Mouse (Mus musculus): Measurements from ENCODE around the gene Rnf150. TPM values are rescaled to one million over a fixed set of nuclear protein-coding genes. Genes with fewer than 3 reads are reported as not detected.

Gene Rnf150
- polyA plus RNA-seq, 1 experiment, result 2.0 TPM

DNA sequence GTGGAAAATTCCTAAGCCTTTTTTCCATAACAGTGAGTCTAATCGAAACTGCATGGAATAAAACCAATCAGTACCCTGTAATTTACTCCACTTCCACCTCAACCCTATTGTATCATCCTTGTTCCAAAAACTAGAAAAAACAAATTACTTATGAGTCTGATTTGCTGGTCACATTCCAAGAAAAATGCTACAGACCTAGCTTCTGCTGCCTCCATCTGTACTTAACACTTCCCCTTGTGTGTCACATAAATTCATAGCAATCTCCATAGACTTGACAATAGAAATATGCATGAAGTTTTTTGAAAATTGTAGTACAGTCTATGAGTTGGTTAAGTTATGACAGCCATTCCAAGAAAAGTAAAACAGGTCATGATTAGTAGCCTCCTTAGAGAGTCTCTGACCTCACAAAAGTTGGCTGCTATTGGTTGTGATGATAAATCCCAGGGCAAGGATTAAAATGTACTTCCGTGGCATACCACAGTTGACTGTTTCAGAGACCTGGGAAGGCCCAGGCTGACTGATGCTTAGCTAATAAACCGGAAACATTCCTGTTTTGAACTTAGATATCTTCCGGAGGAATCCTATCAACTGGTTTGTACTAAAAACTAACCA, 118.2 kb downstream of the Rnf150 start:
- Histone ChIP-seq H3K79me2 (ENCODE audit: control insufficient read depth, insufficient read depth) (no peaks in the 10 kb centered on the region), H3K27me3 (ENCODE audit: control insufficient read depth, insufficient read depth, insufficient read length) (no peaks in the 10 kb centered on the region), H3K4me3 (no peak overlapping the region), H3ac (ENCODE audit: control insufficient read depth, insufficient read length) (no peak overlapping the region), H3K4me2 (ENCODE audit: low read depth) (peak overlapping the region; percentile 33), H3K36me3 (ENCODE audit: control insufficient read depth, insufficient read depth) (no peaks in the 10 kb centered on the region)
- no peak for TF ChIP-seq TCF12 (IDR thresholded peaks at IDR 0.05; ENCODE audit: insufficient read depth, poor library complexity, severe bottlenecking)

GRCm38 (mm10) chr8:82982873-82983272, 119.7 kb downstream of the Rnf150 start:
- Histone ChIP-seq H3K79me2 (ENCODE audit: control insufficient read depth, insufficient read depth) (no peaks in the 10 kb centered on the region), H3K4me2 (ENCODE audit: low read depth) (peak overlapping the region; percentile 47), H3K36me3 (ENCODE audit: control insufficient read depth, insufficient read depth) (no peaks in the 10 kb centered on the region), H3K4me3 (no peak overlapping the region), H3ac (ENCODE audit: control insufficient read depth, insufficient read length) (no peak overlapping the region), H3K27me3 (ENCODE audit: control insufficient read depth, insufficient read depth, insufficient read length) (no peaks in the 10 kb centered on the region)
- TF ChIP-seq POLR2AphosphoS2 (IDR thresholded peaks at IDR 0.05; ENCODE audit: insufficient read length, low read depth), result no peak
- no peak for TF ChIP-seq E2F4 (IDR thresholded peaks at IDR 0.05; ENCODE audit: insufficient read depth)
- no peak for TF ChIP-seq MAX (IDR thresholded peaks at IDR 0.05; ENCODE audit: low read depth)
- TF ChIP-seq POLR2A (IDR thresholded peaks at IDR 0.05; ENCODE audit: insufficient read length, low read depth), result no peak
- TF ChIP-seq USF1 (IDR thresholded peaks at IDR 0.05; ENCODE audit: low read depth), result no peak
- TF ChIP-seq SRF (IDR thresholded peaks at IDR 0.05; ENCODE audit: control insufficient read depth, insufficient read length, low read depth), result no peak
- TF ChIP-seq MYOG (IDR thresholded peaks at IDR 0.05; ENCODE audit: control insufficient read depth in 1 of 3, insufficient read depth in 1 of 3, insufficient read length in 2 of 3, low read depth in 2 of 3), result no peak
- TF ChIP-seq CEBPB (IDR thresholded peaks at IDR 0.05; ENCODE audit: insufficient read depth, poor library complexity, severe bottlenecking), result no peak

DNA sequence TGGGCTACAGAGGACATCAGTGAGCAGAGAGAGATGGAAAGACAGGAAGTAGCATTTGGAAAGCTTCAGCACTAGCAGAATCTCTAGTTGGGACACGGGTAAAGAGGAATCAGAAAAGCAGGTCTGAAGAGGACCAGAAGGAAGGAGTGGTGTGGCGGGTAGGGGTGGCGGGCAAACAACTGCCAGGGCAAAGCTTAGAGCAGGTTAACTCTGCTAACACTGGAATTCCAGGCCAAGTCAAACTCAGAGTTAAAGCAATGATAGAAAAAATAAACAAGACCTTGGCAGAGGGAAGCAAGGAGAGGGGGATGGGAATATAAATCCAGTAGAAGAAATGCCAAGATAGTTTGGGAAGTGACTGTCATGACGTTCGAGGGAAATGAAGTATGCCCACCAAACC, 120.1 kb downstream of the Rnf150 start:
- TF ChIP-seq TCF12 (IDR thresholded peaks at IDR 0.05; ENCODE audit: insufficient read depth, poor library complexity, severe bottlenecking) (no peak), POLR2A (IDR thresholded peaks at IDR 0.05; ENCODE audit: insufficient read length, low read depth) (no peak), USF1 (IDR thresholded peaks at IDR 0.05; ENCODE audit: low read depth) (no peak), REST (IDR thresholded peaks at IDR 0.05; ENCODE audit: insufficient read depth, insufficient read length) (no peak), MYOG (IDR thresholded peaks at IDR 0.05; ENCODE audit: control insufficient read depth in 1 of 3, insufficient read depth in 1 of 3, insufficient read length in 2 of 3, low read depth in 2 of 3) (no peak), CEBPB (IDR thresholded peaks at IDR 0.05; ENCODE audit: insufficient read depth, poor library complexity, severe bottlenecking) (no peak), SRF (IDR thresholded peaks at IDR 0.05; ENCODE audit: control insufficient read depth, insufficient read length, low read depth) (no peak), TCF3 (IDR thresholded peaks at IDR 0.05; ENCODE audit: insufficient read length, low read depth) (no peak), POLR2AphosphoS2 (IDR thresholded peaks at IDR 0.05; ENCODE audit: insufficient read length, low read depth) (no peak)
- Histone ChIP-seq H3K79me2 (ENCODE audit: control insufficient read depth, insufficient read depth) (no peaks in the 10 kb centered on the region), H3K27me3 (ENCODE audit: control insufficient read depth, insufficient read depth, insufficient read length) (no peaks in the 10 kb centered on the region), H3K36me3 (ENCODE audit: control insufficient read depth, insufficient read depth) (no peaks in the 10 kb centered on the region), H3K4me3 (no peak overlapping the region), H3K4me2 (ENCODE audit: low read depth) (peak overlapping the region; percentile 47), H3ac (ENCODE audit: control insufficient read depth, insufficient read length) (no peak overlapping the region)

- H3K4me3 ChIP-seq, result no peak overlapping the region
- no peak overlapping the region for H3K4me2 ChIP-seq (ENCODE audit: low read depth)
- no peaks in the 10 kb centered on the region for H3K36me3 ChIP-seq (ENCODE audit: control insufficient read depth, insufficient read depth)
- no peaks in the 10 kb centered on the region for H3K79me2 ChIP-seq (ENCODE audit: control insufficient read depth, insufficient read depth)
- H3K27me3 ChIP-seq (ENCODE audit: control insufficient read depth, insufficient read depth, insufficient read length), result no peaks in the 10 kb centered on the region
- TF ChIP-seq TCF12 (IDR thresholded peaks at IDR 0.05; ENCODE audit: insufficient read depth, poor library complexity, severe bottlenecking) (no peak), TCF3 (IDR thresholded peaks at IDR 0.05; ENCODE audit: insufficient read length, low read depth) (no peak), MYOD1 (IDR thresholded peaks at IDR 0.05; ENCODE audit: control insufficient read depth in 1 of 3, insufficient read length in 2 of 3, low read depth in 2 of 3) (no peak), E2F4 (IDR thresholded peaks at IDR 0.05; ENCODE audit: insufficient read depth) (no peak), REST (IDR thresholded peaks at IDR 0.05; ENCODE audit: insufficient read depth, insufficient read length) (no peak), SRF (IDR thresholded peaks at IDR 0.05; ENCODE audit: control insufficient read depth, insufficient read length, low read depth) (no peak), CEBPB (IDR thresholded peaks at IDR 0.05; ENCODE audit: insufficient read depth, poor library complexity, severe bottlenecking) (no peak), MAX (IDR thresholded peaks at IDR 0.05; ENCODE audit: low read depth) (no peak), USF1 (IDR thresholded peaks at IDR 0.05; ENCODE audit: low read depth) (no peak), POLR2AphosphoS2 (IDR thresholded peaks at IDR 0.05; ENCODE audit: insufficient read length, low read depth) (no peak), POLR2A (IDR thresholded peaks at IDR 0.05; ENCODE audit: insufficient read length, low read depth) (no peak), MYOG (IDR thresholded peaks at IDR 0.05; ENCODE audit: control insufficient read depth in 1 of 3, insufficient read depth in 1 of 3, insufficient read length in 2 of 3, low read depth in 2 of 3) (no peak)
- no peak overlapping the region for H3ac ChIP-seq (ENCODE audit: control insufficient read depth, insufficient read length)
Measured at GRCm38 (mm10) chr8:82992093-82992492, 128.9 kb downstream of the Rnf150 start.

- Histone ChIP-seq H3K79me2 (ENCODE audit: control insufficient read depth, insufficient read depth) (no peaks in the 10 kb centered on the region), H3K4me3 (no peak overlapping the region), H3ac (ENCODE audit: control insufficient read depth, insufficient read length) (no peak overlapping the region), H3K36me3 (ENCODE audit: control insufficient read depth, insufficient read depth) (no peaks in the 10 kb centered on the region), H3K4me2 (ENCODE audit: low read depth) (no peak overlapping the region), H3K27me3 (ENCODE audit: control insufficient read depth, insufficient read depth, insufficient read length) (no peaks in the 10 kb centered on the region)
- TF ChIP-seq TCF3 (IDR thresholded peaks at IDR 0.05; ENCODE audit: insufficient read length, low read depth) (no peak), REST (IDR thresholded peaks at IDR 0.05; ENCODE audit: insufficient read depth, insufficient read length) (no peak), POLR2A (IDR thresholded peaks at IDR 0.05; ENCODE audit: insufficient read length, low read depth) (no peak), USF1 (IDR thresholded peaks at IDR 0.05; ENCODE audit: low read depth) (no peak), E2F4 (IDR thresholded peaks at IDR 0.05; ENCODE audit: insufficient read depth) (no peak), MYOD1 (IDR thresholded peaks at IDR 0.05; ENCODE audit: control insufficient read depth in 1 of 3, insufficient read length in 2 of 3, low read depth in 2 of 3) (no peak), TCF12 (IDR thresholded peaks at IDR 0.05; ENCODE audit: insufficient read depth, poor library complexity, severe bottlenecking) (no peak), MYOG (IDR thresholded peaks at IDR 0.05; ENCODE audit: control insufficient read depth in 1 of 3, insufficient read depth in 1 of 3, insufficient read length in 2 of 3, low read depth in 2 of 3) (no peak), POLR2AphosphoS2 (IDR thresholded peaks at IDR 0.05; ENCODE audit: insufficient read length, low read depth) (no peak), MAX (IDR thresholded peaks at IDR 0.05; ENCODE audit: low read depth) (no peak), CEBPB (IDR thresholded peaks at IDR 0.05; ENCODE audit: insufficient read depth, poor library complexity, severe bottlenecking) (no peak), SRF (IDR thresholded peaks at IDR 0.05; ENCODE audit: control insufficient read depth, insufficient read length, low read depth) (no peak)
Measured at GRCm38 (mm10) chr8:82995727-82996438, 132.7 kb downstream of the Rnf150 start.

All from myocyte (in vitro differentiated cells).